Mouse (Mus musculus): ENCODE data around the gene Gm5136.

The Gm5136 gene

DNA sequence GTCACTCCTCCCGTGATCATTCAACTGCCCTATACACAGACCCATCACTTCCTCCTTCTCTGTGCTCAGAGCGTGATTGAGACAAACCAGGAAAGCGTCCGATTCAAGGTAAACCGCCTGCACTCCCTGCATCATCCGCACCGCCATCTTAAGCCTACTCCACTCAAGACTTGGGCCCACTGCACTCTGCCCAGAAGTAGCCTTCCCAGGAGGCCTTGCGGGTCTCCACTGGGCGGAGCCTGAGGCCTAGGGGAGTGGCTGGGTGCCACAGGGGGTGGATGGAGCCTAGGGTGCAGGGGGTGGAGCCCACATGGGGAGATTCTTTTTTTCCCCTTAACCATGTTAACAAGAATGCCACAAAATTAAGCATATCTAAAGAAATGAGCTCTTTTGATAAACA, at the start of gene Gm5136:
Gm5136 (minus strand) TSS at position 215 of the 400 bp plus-strand sequence.
- no peak for DNase-seq

DNA sequence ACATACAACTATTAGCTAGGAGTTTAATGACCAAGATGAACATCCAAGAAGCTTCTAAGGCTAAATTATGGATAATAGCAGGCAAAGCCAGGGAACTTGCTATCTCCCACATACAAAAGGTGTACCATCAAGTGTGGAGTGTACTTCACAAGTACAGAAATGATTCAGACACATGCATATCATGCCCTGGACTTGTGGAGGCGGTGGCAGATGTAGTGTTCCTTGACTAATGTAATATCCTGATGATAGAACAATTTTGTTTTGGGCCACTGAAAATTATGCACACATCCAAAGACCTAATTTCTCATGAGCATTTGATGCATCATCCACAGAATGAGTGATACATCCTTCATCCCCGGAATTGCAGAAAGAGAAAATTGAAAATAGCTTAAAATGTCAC, 43.8 kb upstream of the Gm5136 start:
- DNase-seq: no peak

GRCm38 (mm10) chr10:108733982-108734381, 34.0 kb upstream of the Gm5136 start:
- DNase-seq: peak; percentile 69

DNA sequence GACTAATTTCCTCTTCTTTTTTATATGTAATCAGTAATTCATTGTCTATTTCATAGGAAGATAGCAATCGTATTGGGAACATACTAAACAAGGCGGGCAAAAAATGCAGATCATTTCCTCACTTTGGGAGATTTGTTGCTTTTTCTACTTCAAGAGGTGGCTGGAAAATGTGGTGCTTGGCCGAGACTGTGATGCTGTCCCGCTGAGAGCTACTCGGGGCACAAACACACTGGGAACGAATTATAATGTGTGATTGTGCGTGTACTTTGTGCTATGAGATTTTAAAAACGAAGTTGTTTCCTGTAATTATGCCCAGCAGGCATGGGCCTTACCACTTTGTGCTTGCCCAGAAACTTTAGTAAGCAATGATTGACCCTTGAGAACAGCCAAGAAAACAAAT, 29.0 kb upstream of the Gm5136 start:
- DNase-seq: no peak

- DNase-seq: no peak
Measured at GRCm38 (mm10) chr10:108726391-108726790, 26.4 kb upstream of the Gm5136 start.

DNA sequence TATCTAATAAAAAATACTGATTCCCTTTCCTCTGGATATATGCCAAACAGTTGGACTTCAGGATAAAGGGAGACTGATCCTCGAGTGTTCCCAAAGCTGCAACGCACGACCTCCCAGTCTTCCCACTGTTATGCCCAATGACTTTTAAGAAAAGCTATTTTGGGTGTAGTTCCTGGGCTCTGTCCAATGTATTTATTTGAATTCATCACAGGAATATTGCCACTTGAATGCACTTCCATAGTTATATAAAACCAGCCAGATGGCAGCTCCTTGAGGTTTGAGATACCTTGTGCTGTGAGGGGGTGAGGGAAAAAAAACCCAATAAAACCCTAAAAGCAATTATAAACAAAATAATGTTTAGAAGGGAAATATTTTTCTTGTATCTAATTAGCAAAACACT, 24.9 kb upstream of the Gm5136 start:
- DNase-seq: no peak

- no peak for DNase-seq
Measured at GRCm38 (mm10) chr10:108710514-108710913, 10.6 kb upstream of the Gm5136 start.

- no peak for DNase-seq
Measured at GRCm38 (mm10) chr10:108705658-108706057, 5.7 kb upstream of the Gm5136 start.

- DNase-seq: peak; percentile 72
Measured at GRCm38 (mm10) chr10:108701361-108702128, 1.6 kb upstream of the Gm5136 start.

DNA sequence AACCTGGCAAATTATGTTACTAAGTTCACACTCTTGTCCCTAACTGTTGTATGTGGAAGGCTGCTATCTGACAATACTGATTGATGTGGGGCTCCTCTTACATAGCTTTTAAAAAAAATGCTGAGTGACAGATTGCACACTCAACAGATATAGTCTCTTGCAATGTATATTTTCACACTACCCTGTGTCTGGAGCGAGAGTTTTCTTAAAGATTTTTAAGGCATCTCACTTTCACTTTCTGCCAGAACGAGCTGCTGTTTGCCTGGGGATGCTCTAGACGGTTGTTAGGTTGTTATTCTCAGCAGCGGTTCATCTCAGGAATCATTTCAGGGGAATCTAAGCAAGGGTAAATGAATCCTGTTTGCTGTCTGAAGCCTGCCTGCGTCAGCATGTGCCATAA, 2.9 kb downstream of the Gm5136 start:
- no peak for DNase-seq

- DNase-seq: no peak
Measured at GRCm38 (mm10) chr10:108690954-108691353, 9.0 kb downstream of the Gm5136 start.

DNA sequence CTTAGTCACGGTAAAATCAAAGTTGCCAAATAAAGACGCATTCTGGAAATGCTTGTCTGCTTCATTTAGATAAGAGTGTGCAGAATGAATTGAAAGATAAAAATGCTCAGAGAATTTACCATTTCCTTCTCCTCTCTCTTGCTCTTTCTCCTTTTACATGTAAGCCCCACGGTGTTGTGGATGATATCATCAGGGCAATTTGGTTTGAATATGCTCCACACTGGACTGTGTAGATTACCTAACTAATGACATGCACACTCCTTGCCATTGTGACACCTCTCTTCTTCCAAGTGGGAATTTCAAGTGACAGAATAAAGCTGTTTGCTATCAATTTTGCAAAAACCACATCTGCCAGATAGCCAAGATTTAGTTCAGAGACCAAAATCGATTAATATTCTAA, 13.3 kb downstream of the Gm5136 start:
- DNase-seq: no peak

- DNase-seq: peak; percentile 72
Measured at GRCm38 (mm10) chr10:108679675-108680390, 20.1 kb downstream of the Gm5136 start.

GRCm38 (mm10) chr10:108677053-108677452, 22.9 kb downstream of the Gm5136 start:
- DNase-seq: no peak

DNA sequence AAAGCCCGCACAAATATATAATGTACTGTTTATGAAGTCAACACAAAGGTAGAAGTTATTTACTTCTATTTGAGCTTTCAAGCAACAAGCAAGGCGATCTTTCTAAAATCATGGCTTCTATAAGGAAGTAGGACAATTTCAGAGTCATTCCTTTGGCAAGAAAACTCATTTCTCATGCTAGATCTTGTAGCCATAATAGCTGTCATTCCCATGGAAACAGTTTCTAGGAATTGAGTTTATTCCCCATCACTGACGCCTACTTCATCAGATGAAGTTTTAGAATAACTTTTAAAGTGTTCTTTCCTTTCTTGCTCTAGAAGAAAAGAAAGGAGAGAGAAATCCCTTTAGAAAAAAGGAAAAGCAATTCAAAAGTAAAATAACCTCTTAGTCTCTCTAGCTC, 31.0 kb downstream of the Gm5136 start:
- no peak for DNase-seq

DNA sequence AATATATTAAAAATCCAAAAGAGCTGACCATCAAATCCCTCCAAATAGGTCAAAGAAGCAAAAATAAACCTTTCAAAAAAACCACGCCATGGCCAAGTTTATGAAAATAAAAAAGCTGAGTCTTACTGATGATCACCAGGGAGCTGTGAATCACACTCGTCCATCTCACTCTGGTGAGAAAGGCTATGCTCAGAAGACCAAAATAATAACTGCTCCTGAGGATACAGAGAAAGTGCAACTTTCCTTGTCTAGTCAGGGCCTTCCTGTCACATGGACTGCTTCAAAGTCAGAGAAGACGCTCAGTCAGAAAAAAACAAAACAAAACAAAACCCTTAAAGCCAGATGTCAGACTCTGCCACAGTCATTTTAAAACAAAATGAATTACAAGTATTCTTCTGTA, 39.7 kb downstream of the Gm5136 start:
- DNase-seq: no peak

- DNase-seq: no peak
Measured at GRCm38 (mm10) chr10:108658300-108658699, 41.7 kb downstream of the Gm5136 start.

- no peak for DNase-seq
Measured at GRCm38 (mm10) chr10:108657669-108658068, 42.3 kb downstream of the Gm5136 start.

- DNase-seq: no peak
Measured at GRCm38 (mm10) chr10:108656898-108657297, 43.1 kb downstream of the Gm5136 start.

DNA sequence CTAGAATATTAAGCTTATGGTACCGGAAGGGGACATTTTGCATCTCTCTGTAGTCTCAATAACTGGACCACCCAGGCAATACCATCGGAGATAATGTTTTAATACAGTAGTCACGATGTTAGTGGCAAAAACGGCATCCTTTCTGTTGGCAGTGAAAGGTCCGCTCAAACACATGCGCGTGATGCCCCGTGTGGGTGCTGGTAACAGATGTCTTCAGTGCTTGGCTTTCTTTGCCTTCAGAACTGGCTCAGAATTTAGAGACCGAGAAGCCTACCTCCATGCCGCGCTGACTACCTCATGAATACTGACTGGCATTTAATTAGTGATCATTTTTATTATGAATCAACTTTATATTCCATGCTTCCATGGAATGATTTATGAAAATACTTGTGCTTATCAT, 44.9 kb downstream of the Gm5136 start:
- no peak for DNase-seq

- DNase-seq: peak; percentile 35
Measured at GRCm38 (mm10) chr10:108652831-108653230, 47.1 kb downstream of the Gm5136 start.

DNA sequence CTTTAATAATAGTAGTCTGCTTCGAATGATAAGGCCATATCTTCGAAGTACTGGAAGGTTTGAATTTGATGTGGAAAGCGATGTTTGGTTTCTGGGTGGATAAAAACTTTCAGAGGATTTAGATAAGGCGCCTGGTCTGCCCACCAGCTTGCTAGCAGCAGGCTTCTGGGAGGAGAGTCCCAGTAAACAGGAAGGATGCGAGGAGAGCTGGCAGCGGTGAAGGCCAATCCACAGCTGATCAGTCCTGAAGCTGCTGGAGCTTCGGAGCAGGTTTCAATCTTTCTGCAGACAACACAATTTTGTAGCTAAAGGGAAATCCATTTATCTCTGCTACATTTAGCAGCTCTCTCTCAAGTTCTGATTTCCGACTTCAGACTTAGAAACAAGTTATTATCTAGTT, 47.9 kb downstream of the Gm5136 start:
- DNase-seq: no peak

- no peak for DNase-seq
Measured at GRCm38 (mm10) chr10:108649174-108649573, 50.8 kb downstream of the Gm5136 start.
